27 mouse cellular contexts compared by ENCODE assay signal in genomic region chr3:123330221-123330620, GRCm38 (mm10). TPM values are rescaled to one million over a fixed set of nuclear protein-coding genes. Genes with fewer than 3 reads are reported as not detected.
A peak's percentile ranks its signal among the peaks of the same experiment; 100 is the strongest.
DNase-seq lines count a peak whose midpoint lies in the region; ATAC-seq lines count a peak whose summit lies in the region.
"Had no signal": no experiment of that assay in that cellular context is flagged by ENCODE, and none has a peak within 500 bp of the region (broad histone marks: within the 10 kb centered on the region; RNA-seq: fewer than 3 reads in every experiment).

No protein-coding gene starts in this region.

- H3K27me3 ChIP-seq in kidney, embryonic 15.5 days: no peaks in the 10 kb centered on the region
- no peaks in the 10 kb centered on the region for H3K27me3 ChIP-seq in intestine, embryonic 15.5 days (replicated peaks)
- H3K27me3 ChIP-seq in stomach, embryonic 16.5 days (ENCODE audit: control insufficient read depth, insufficient read depth, low read length): no peaks in the 10 kb centered on the region
- H3K27me3 ChIP-seq: embryonic facial prominence, embryonic 12.5 days; forebrain, embryonic 13.5 days; hindbrain, embryonic 13.5 days; limb, embryonic 12.5 days; liver, embryonic 15.5 days; lung, embryonic 15.5 days; Patski had no signal

- no peak overlapping the region for H3K4me3 ChIP-seq in kidney, embryonic 15.5 days (replicated peaks)
- H3K4me3 ChIP-seq in intestine, embryonic 15.5 days (replicated peaks): no peak overlapping the region
- H3K4me3 ChIP-seq in stomach, embryonic 16.5 days (replicated peaks; ENCODE audit: low read length): no peak overlapping the region
- H3K4me3 ChIP-seq: embryonic facial prominence, embryonic 12.5 days; erythroblast, embryonic 14.5 days; forebrain, embryonic 13.5 days; hindbrain, embryonic 13.5 days; limb, embryonic 12.5 days; liver, embryonic 15.5 days; lung, embryonic 15.5 days had no signal

- H3K27ac ChIP-seq in kidney, embryonic 15.5 days: peak overlapping the region; percentile 71
- peak overlapping the region; percentile 14; the same call in 1 of the 2 replicates for H3K27ac ChIP-seq in intestine, embryonic 15.5 days
- peak overlapping the region; percentile 64 for H3K27ac ChIP-seq in stomach, embryonic 16.5 days (ENCODE audit: low read length)
- H3K27ac ChIP-seq: embryonic facial prominence, embryonic 12.5 days; forebrain, embryonic 13.5 days; hindbrain, embryonic 13.5 days; limb, embryonic 12.5 days; liver, embryonic 15.5 days; lung, embryonic 15.5 days had no signal

- no peaks in the 10 kb centered on the region for H3K9me3 ChIP-seq in kidney, embryonic 15.5 days (replicated peaks)
- H3K9me3 ChIP-seq in intestine, embryonic 15.5 days: no peaks in the 10 kb centered on the region
- H3K9me3 ChIP-seq in stomach, embryonic 16.5 days (replicated peaks; ENCODE audit: control insufficient read depth, low read length): no peaks in the 10 kb centered on the region
- H3K9me3 ChIP-seq: embryonic facial prominence, embryonic 12.5 days; forebrain, embryonic 13.5 days; hindbrain, embryonic 13.5 days; limb, embryonic 12.5 days; liver, embryonic 15.5 days; lung, embryonic 15.5 days had no signal

- peaks cover 7% of the 10 kb centered on the region; the same call in 1 of the 2 replicates for H3K36me3 ChIP-seq in kidney, embryonic 15.5 days
- no peaks in the 10 kb centered on the region for H3K36me3 ChIP-seq in intestine, embryonic 15.5 days
- H3K36me3 ChIP-seq in stomach, embryonic 16.5 days (ENCODE audit: control insufficient read depth, insufficient read depth, low read length): no peaks in the 10 kb centered on the region
- H3K36me3 ChIP-seq: embryonic facial prominence, embryonic 12.5 days; hindbrain, embryonic 13.5 days; liver, embryonic 15.5 days had no signal

- peak; percentile 63 for DNase-seq in heart, adult 11 months
- DNase-seq in heart, adult 8-10 months (ENCODE audit: low spot score): no peak
- DNase-seq in kidney, postnatal 14 days: no peak
- no peak for DNase-seq in thymus, postnatal 25 days
- DNase-seq: adrenal gland, postnatal 10 days; cerebellum, adult 11 months; cerebellum, adult 9-10 months; cerebellum, postnatal 36 days; embryo, embryonic 11 days; gastrocnemius, postnatal 36 days; heart, postnatal 36 days; kidney, postnatal 10 days; lung, postnatal 36 days; right cerebral cortex, postnatal 25 days had no signal

- no peak overlapping the region for H3K4me2 ChIP-seq in kidney, embryonic 15.5 days
- no peak overlapping the region for H3K4me2 ChIP-seq in intestine, embryonic 15.5 days (replicated peaks)
- H3K4me2 ChIP-seq in stomach, embryonic 16.5 days (ENCODE audit: low read depth, low read length): no peak overlapping the region
- H3K4me2 ChIP-seq: embryonic facial prominence, embryonic 12.5 days; forebrain, embryonic 13.5 days; hindbrain, embryonic 13.5 days; limb, embryonic 12.5 days; liver, embryonic 15.5 days; lung, embryonic 15.5 days; midbrain, embryonic 11.5 days had no signal

- H3K4me1 ChIP-seq in kidney, embryonic 15.5 days: peaks cover 29% of the 10 kb centered on the region
- peaks cover 18% of the 10 kb centered on the region for H3K4me1 ChIP-seq in intestine, embryonic 15.5 days (replicated peaks)
- peaks cover 44% of the 10 kb centered on the region for H3K4me1 ChIP-seq in stomach, embryonic 16.5 days (ENCODE audit: control insufficient read depth, insufficient read depth, low read length)
- H3K4me1 ChIP-seq: forebrain, embryonic 13.5 days; hindbrain, embryonic 13.5 days had no signal

- no peak overlapping the region for H3K9ac ChIP-seq in kidney, embryonic 15.5 days
- no peak overlapping the region for H3K9ac ChIP-seq in intestine, embryonic 15.5 days
- H3K9ac ChIP-seq in stomach, embryonic 16.5 days (ENCODE audit: low read length): no peak overlapping the region
- H3K9ac ChIP-seq: embryonic facial prominence, embryonic 12.5 days; forebrain, embryonic 13.5 days; hindbrain, embryonic 13.5 days; limb, embryonic 12.5 days; liver, embryonic 15.5 days; lung, embryonic 15.5 days had no signal

- WGBS in kidney, embryonic 15.5 days: 64% methylated on average over 4 of the region's 4 CpGs
- 68% methylated on average over 4 of the region's 4 CpGs for WGBS in intestine, embryonic 15.5 days
- 63% methylated on average over 4 of the region's 4 CpGs for WGBS in stomach, embryonic 16.5 days

- ATAC-seq in kidney, embryonic 15.5 days (replicated peaks; ENCODE audit: low FRiP score): no peak; the same call in 1 of the 2 replicates
- ATAC-seq in intestine, embryonic 15.5 days: no peak
- peak; percentile 30; the same call in 1 of the 2 replicates for ATAC-seq in stomach, embryonic 16.5 days (ENCODE audit: insufficient read depth, low FRiP score)
- ATAC-seq: forebrain, embryonic 13.5 days; midbrain, embryonic 16.5 days; Patski had no signal

RNA-seq across cellular contexts. Expression of gene Mettl14, which starts 55.7 kb away (rescaled TPM):
- 10 to 100 TPM; 11.4 to 13.1 (median 12.1) TPM for total RNA-seq in heart, adult 8-10 months (2022)
- polyA plus RNA-seq in kidney, embryonic 15.5 days (2015; fragmentation: Nextera tagmentation; extraction: Ambion mirVana): 29.0 and 30.8 TPM in 2 replicates
- polyA plus RNA-seq in intestine, embryonic 15.5 days (2015; fragmentation: Nextera tagmentation; extraction: Ambion mirVana): 26.0 and 27.0 TPM in 2 replicates
- 24.4 and 25.0 TPM in 2 replicates for polyA plus RNA-seq in stomach, embryonic 16.5 days (2015; fragmentation: Nextera tagmentation; extraction: Ambion mirVana)

Comparison
In these comparisons a context has a peak if more than half of its experiments do, and no peak if none do; other contexts are left out.
1. H3K27ac ChIP-seq: peak in every context shown above with its lines; median percentile 71 in kidney, embryonic 15.5 days; 64 in stomach, embryonic 16.5 days; 14 in intestine, embryonic 15.5 days.